Mouse (Mus musculus) thymus, adult 2 months (tissue): ENCODE data around the gene Zfp428.

Experiments used
- CTCF ChIP-seq: fragments of 200-500 bp; IDR thresholded peaks from 2 replicates; pipeline ENCODE4 v1.5.1; 2012; ENCODE audit warnings: mild to moderate bottlenecking, control low read depth, low read length, moderate library complexity, borderline replicate concordance; ENCODE audit not compliant: control insufficient read depth, poor library complexity, insufficient read depth; ENCODE audit errors: extremely low read depth
- POLR2A ChIP-seq: fragments of 200-500 bp; IDR thresholded peaks from 2 replicates; pipeline ENCODE4 v1.6.1; 2012; ENCODE audit warnings: mild to moderate bottlenecking, low read length, control low read depth, moderate library complexity; ENCODE audit not compliant: control insufficient read depth, poor library complexity, insufficient read depth; ENCODE audit errors: extremely low read depth

- TF ChIP-seq CTCF, result no peak
- no peak for TF ChIP-seq POLR2A
Measured at GRCm38 (mm10) chr7:24539686-24540085, 32.9 kb downstream of the Zfp428 start.
